Mouse (Mus musculus): ENCODE results near the gene Hsph1. TPM values are rescaled to one million over a fixed set of nuclear protein-coding genes. Genes with fewer than 3 reads are reported as not detected.

The Hsph1 gene
- polyA plus RNA-seq (2016; fragmentation: Nextera tagmentation; extraction: Ambion mirVana): 105 and 119 TPM in 2 replicates

GRCm38 (mm10) chr5:149636075-149636920, at the start of gene Hsph1:
Gene Hsph1, minus strand, starts transcription at chr5:149636376.
- Histone ChIP-seq H3K9ac (replicated peaks) (peak within 1 kb of the TSS; percentile 81), H3K36me3 (peaks cover 23% of the 10 kb centered on the region), H3K4me1 (peaks cover 29% of the 10 kb centered on the region), H3K27me3 (no peaks in the 10 kb centered on the region), H3K4me2 (replicated peaks) (peak within 1 kb of the TSS; percentile 73), H3K27ac (replicated peaks) (peak within 1 kb of the TSS; percentile 76), H3K9me3 (no peaks in the 10 kb centered on the region), H3K4me3 (peak within 1 kb of the TSS; percentile 71)
- ATAC-seq (ENCODE audit: low FRiP score, low read depth): peak; percentile 98
- under 1% methylated on average over 59 of the region's 60 CpGs for WGBS

GRCm38 (mm10) chr5:149680946-149681345, 44.8 kb upstream of the Hsph1 start:
- Histone ChIP-seq H3K9me3 (no peaks in the 10 kb centered on the region), H3K4me1 (peaks cover 6% of the 10 kb centered on the region; the same call in 1 of the 2 replicates), H3K9ac (replicated peaks) (no peak overlapping the region), H3K4me3 (no peak overlapping the region), H3K27ac (replicated peaks) (no peak overlapping the region), H3K36me3 (no peaks in the 10 kb centered on the region), H3K4me2 (replicated peaks) (no peak overlapping the region), H3K27me3 (peaks cover 10% of the 10 kb centered on the region)
- ATAC-seq (ENCODE audit: low FRiP score, low read depth): no peak
- WGBS: 83% methylated on average over 5 of the region's 5 CpGs

GRCm38 (mm10) chr5:149679886-149680285, 43.7 kb upstream of the Hsph1 start:
- Histone ChIP-seq H3K4me2 (replicated peaks) (no peak overlapping the region), H3K27ac (replicated peaks) (no peak overlapping the region), H3K27me3 (peaks cover 10% of the 10 kb centered on the region), H3K4me3 (no peak overlapping the region), H3K4me1 (peaks cover 6% of the 10 kb centered on the region; the same call in 1 of the 2 replicates), H3K9me3 (no peaks in the 10 kb centered on the region), H3K36me3 (no peaks in the 10 kb centered on the region), H3K9ac (replicated peaks) (no peak overlapping the region)
- 75% methylated on average over 7 of the region's 7 CpGs for WGBS
- no peak for ATAC-seq (ENCODE audit: low FRiP score, low read depth)

GRCm38 (mm10) chr5:149679362-149679761, 43.2 kb upstream of the Hsph1 start:
- peak overlapping the region; percentile 95 for H3K4me2 ChIP-seq (replicated peaks)
- peaks cover 10% of the 10 kb centered on the region for H3K27me3 ChIP-seq
- WGBS: 7% methylated on average over 12 of the region's 12 CpGs
- ATAC-seq (ENCODE audit: low FRiP score, low read depth): no peak
- peak overlapping the region; percentile 73 for H3K9ac ChIP-seq (replicated peaks)
- H3K36me3 ChIP-seq: no peaks in the 10 kb centered on the region
- H3K27ac ChIP-seq (replicated peaks): no peak overlapping the region
- H3K4me1 ChIP-seq: peaks cover 6% of the 10 kb centered on the region; the same call in 1 of the 2 replicates
- H3K4me3 ChIP-seq: peak overlapping the region; percentile 74
- H3K9me3 ChIP-seq: no peaks in the 10 kb centered on the region

- Histone ChIP-seq H3K4me3 (peak overlapping the region; percentile 74), H3K9me3 (no peaks in the 10 kb centered on the region), H3K36me3 (no peaks in the 10 kb centered on the region), H3K27ac (replicated peaks) (no peak overlapping the region), H3K27me3 (peaks cover 10% of the 10 kb centered on the region), H3K4me2 (replicated peaks) (peak overlapping the region; percentile 95), H3K9ac (replicated peaks) (peak overlapping the region; percentile 73), H3K4me1 (peaks cover 6% of the 10 kb centered on the region; the same call in 1 of the 2 replicates)
- ATAC-seq (ENCODE audit: low FRiP score, low read depth): peak; percentile 39
- WGBS: under 1% methylated on average over 15 of the region's 15 CpGs
These were observed 42.8 kb upstream of the Hsph1 start for GRCm38 (mm10) chr5:149678990-149679348.

- H3K4me3 ChIP-seq: peak within 1 kb of the TSS; percentile 74
- H3K4me2 ChIP-seq (replicated peaks): peak within 1 kb of the TSS; percentile 95
- peak within 1 kb of the TSS; percentile 73 for H3K9ac ChIP-seq (replicated peaks)
- H3K4me1 ChIP-seq: peaks cover 6% of the 10 kb centered on the region; the same call in 1 of the 2 replicates
- no peaks in the 10 kb centered on the region for H3K36me3 ChIP-seq
- H3K9me3 ChIP-seq: no peaks in the 10 kb centered on the region
- H3K27me3 ChIP-seq: peaks cover 10% of the 10 kb centered on the region
- WGBS: 0% methylated on average over 68 of the region's 106 CpGs
- peak; percentile 97 for ATAC-seq (ENCODE audit: low FRiP score, low read depth)
- peak within 1 kb of the TSS; percentile 71 for H3K27ac ChIP-seq (replicated peaks)
These were observed 42.2 kb upstream of the Hsph1 start, which contains the start of gene B3glct for GRCm38 (mm10) chr5:149678100-149678989. Gene B3glct, plus strand, starts transcription at chr5:149678230.

GRCm38 (mm10) chr5:149677196-149677595, 41.0 kb upstream of the Hsph1 start:
- Histone ChIP-seq H3K27ac (replicated peaks) (no peak overlapping the region), H3K4me2 (replicated peaks) (no peak overlapping the region), H3K9ac (replicated peaks) (no peak overlapping the region), H3K9me3 (no peaks in the 10 kb centered on the region), H3K4me1 (peaks cover 6% of the 10 kb centered on the region; the same call in 1 of the 2 replicates), H3K36me3 (no peaks in the 10 kb centered on the region), H3K4me3 (no peak overlapping the region), H3K27me3 (peaks cover 10% of the 10 kb centered on the region)
- ATAC-seq (ENCODE audit: low FRiP score, low read depth): no peak
- WGBS: 96% methylated on average over 3 of the region's 3 CpGs

- H3K4me3 ChIP-seq: no peak overlapping the region
- WGBS: 83% methylated on average over 5 of the region's 5 CpGs
These were observed 27.2 kb upstream of the Hsph1 start for GRCm38 (mm10) chr5:149663417-149663816.

GRCm38 (mm10) chr5:149662980-149663379, 26.8 kb upstream of the Hsph1 start:
- Histone ChIP-seq H3K27ac (replicated peaks) (no peak overlapping the region), H3K27me3 (no peaks in the 10 kb centered on the region), H3K4me2 (replicated peaks) (no peak overlapping the region), H3K9ac (replicated peaks) (no peak overlapping the region), H3K9me3 (0 out of 2 replicates have a peak, but pooled peaks cover 3% of the 10 kb centered on the region), H3K36me3 (no peaks in the 10 kb centered on the region), H3K4me1 (peaks cover 3% of the 10 kb centered on the region; the same call in 1 of the 2 replicates), H3K4me3 (no peak overlapping the region)
- no peak for ATAC-seq (ENCODE audit: low FRiP score, low read depth)
- 91% methylated on average over 6 of the region's 6 CpGs for WGBS

More at GRCm38 (mm10) chr5:149663417-149663816, 27.2 kb upstream of the Hsph1 start:
- no peak overlapping the region for H3K27ac ChIP-seq (replicated peaks)
- H3K4me2 ChIP-seq (replicated peaks): no peak overlapping the region
- peaks cover 3% of the 10 kb centered on the region; the same call in 1 of the 2 replicates for H3K4me1 ChIP-seq
- H3K27me3 ChIP-seq: no peaks in the 10 kb centered on the region
- no peak for ATAC-seq (ENCODE audit: low FRiP score, low read depth)
- no peaks in the 10 kb centered on the region for H3K36me3 ChIP-seq
- H3K9me3 ChIP-seq: 0 out of 2 replicates have a peak, but pooled peaks cover 3% of the 10 kb centered on the region
- no peak overlapping the region for H3K9ac ChIP-seq (replicated peaks)

GRCm38 (mm10) chr5:149661428-149661827, 25.3 kb upstream of the Hsph1 start:
- Histone ChIP-seq H3K4me3 (no peak overlapping the region), H3K4me1 (peaks cover 3% of the 10 kb centered on the region; the same call in 1 of the 2 replicates), H3K36me3 (no peaks in the 10 kb centered on the region), H3K27me3 (no peaks in the 10 kb centered on the region), H3K9me3 (0 out of 2 replicates have a peak, but pooled peaks cover 3% of the 10 kb centered on the region), H3K4me2 (replicated peaks) (no peak overlapping the region), H3K9ac (replicated peaks) (no peak overlapping the region), H3K27ac (replicated peaks) (no peak overlapping the region)
- 92% methylated on average over 6 of the region's 6 CpGs for WGBS
- no peak for ATAC-seq (ENCODE audit: low FRiP score, low read depth)

GRCm38 (mm10) chr5:149659414-149659780, 23.2 kb upstream of the Hsph1 start:
- Histone ChIP-seq H3K4me2 (replicated peaks) (no peak overlapping the region), H3K4me1 (peaks cover 3% of the 10 kb centered on the region; the same call in 1 of the 2 replicates), H3K4me3 (no peak overlapping the region), H3K36me3 (no peaks in the 10 kb centered on the region), H3K27me3 (no peaks in the 10 kb centered on the region), H3K9me3 (0 out of 2 replicates have a peak, but pooled peaks cover 3% of the 10 kb centered on the region), H3K27ac (replicated peaks) (no peak overlapping the region), H3K9ac (replicated peaks) (no peak overlapping the region)
- no peak for ATAC-seq (ENCODE audit: low FRiP score, low read depth)
- 59% methylated on average over 9 of the region's 9 CpGs for WGBS

Data from midbrain, embryonic 12.5 days (tissue).